Mouse (Mus musculus): ENCODE results near the gene Als2cr12. TPM values are rescaled to one million over a fixed set of nuclear protein-coding genes. Genes with fewer than 3 reads are reported as not detected.
"Not testable (repeated sequence)": the region's sequence is repeated elsewhere in the genome, so short reads cannot be mapped to it uniquely, and the experiment has no call there.

Gene Als2cr12
- polyA plus RNA-seq (2015; fragmentation: Nextera tagmentation; extraction: Ambion mirVana) = not detected in 2 replicates

DNA sequence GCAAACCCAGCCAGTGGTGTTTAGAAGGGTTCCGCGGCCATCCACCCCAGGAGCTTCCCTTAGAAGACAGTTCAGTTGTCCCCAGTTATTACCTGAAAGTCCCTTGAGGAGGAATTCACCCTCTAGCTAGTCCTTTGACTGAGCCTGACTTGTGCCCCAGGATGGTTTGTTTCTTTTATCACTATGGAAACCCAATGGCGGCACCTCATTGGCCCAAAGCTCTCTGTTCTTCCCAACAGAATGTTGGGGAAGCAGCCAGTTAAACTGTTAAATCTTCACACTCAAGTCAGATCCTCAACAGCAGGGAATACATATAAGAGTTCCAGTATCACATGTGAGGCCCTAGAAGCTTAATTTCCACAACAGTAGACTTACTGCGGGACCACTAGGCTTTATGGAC is at the start of gene Als2cr12:
TSS of gene Als2cr12 (minus strand) at position 180 of the 400 bp plus-strand sequence.
- not testable (repeated sequence) for H3K4me1 ChIP-seq (replicated peaks); H3K9ac ChIP-seq (replicated peaks); H3K27me3 ChIP-seq; H3K4me2 ChIP-seq (replicated peaks); H3K36me3 ChIP-seq; H3K27ac ChIP-seq; H3K9me3 ChIP-seq; H3K4me3 ChIP-seq (replicated peaks); ATAC-seq
- 86% methylated on average over 4 of the region's 4 CpGs for WGBS

GRCm38 (mm10) chr1:58744645-58745044 is 48.9 kb upstream of the Als2cr12 start:
- Histone ChIP-seq H3K36me3 (peaks cover 47% of the 10 kb centered on the region), H3K9ac (replicated peaks) (no peak overlapping the region), H3K9me3 (no peaks in the 10 kb centered on the region), H3K4me2 (replicated peaks) (no peak overlapping the region), H3K4me3 (replicated peaks) (no peak overlapping the region), H3K27ac (no peak overlapping the region), H3K4me1 (replicated peaks) (no peaks in the 10 kb centered on the region), H3K27me3 (no peaks in the 10 kb centered on the region)
- WGBS = 92% methylated on average over 7 of the region's 7 CpGs
- no peak for ATAC-seq

DNA sequence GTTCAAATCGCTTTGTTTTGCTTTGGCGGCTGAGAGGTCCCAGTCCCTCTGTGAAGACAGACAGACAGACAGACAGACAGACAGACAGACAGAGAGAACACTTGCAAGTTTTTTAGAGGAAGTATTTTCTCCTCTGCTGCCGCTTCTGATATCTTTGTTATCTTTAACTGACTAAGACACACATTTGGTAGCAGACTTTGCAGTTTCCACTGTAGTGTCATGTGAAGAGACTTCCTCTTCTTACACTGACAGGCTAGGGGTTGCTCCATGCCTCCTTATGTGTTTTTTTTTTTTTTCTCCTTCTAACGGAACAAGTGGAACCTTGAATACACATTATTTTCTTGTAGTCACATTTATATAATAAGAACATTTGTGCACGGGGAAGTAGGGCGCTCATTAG is 47.5 kb upstream of the Als2cr12 start:
- no peaks in the 10 kb centered on the region for H3K4me1 ChIP-seq (replicated peaks)
- 91% methylated on average over 6 of the region's 6 CpGs for WGBS

GRCm38 (mm10) chr1:58742571-58743021 is 46.8 kb upstream of the Als2cr12 start:
- Histone ChIP-seq H3K27me3 (no peaks in the 10 kb centered on the region), H3K36me3 (peaks cover 36% of the 10 kb centered on the region), H3K4me1 (replicated peaks) (no peaks in the 10 kb centered on the region), H3K4me3 (replicated peaks) (no peak overlapping the region), H3K9ac (replicated peaks) (no peak overlapping the region), H3K4me2 (replicated peaks) (no peak overlapping the region), H3K9me3 (no peaks in the 10 kb centered on the region), H3K27ac (no peak overlapping the region)
- 91% methylated on average over 5 of the region's 5 CpGs for WGBS
- no peak for ATAC-seq

More for the DNA sequence above, 47.5 kb upstream of the Als2cr12 start:
- Histone ChIP-seq H3K27ac (no peak overlapping the region), H3K4me3 (replicated peaks) (no peak overlapping the region), H3K9me3 (no peaks in the 10 kb centered on the region), H3K9ac (replicated peaks) (no peak overlapping the region), H3K36me3 (peaks cover 39% of the 10 kb centered on the region), H3K27me3 (no peaks in the 10 kb centered on the region), H3K4me2 (replicated peaks) (no peak overlapping the region)
- ATAC-seq = no peak

DNA sequence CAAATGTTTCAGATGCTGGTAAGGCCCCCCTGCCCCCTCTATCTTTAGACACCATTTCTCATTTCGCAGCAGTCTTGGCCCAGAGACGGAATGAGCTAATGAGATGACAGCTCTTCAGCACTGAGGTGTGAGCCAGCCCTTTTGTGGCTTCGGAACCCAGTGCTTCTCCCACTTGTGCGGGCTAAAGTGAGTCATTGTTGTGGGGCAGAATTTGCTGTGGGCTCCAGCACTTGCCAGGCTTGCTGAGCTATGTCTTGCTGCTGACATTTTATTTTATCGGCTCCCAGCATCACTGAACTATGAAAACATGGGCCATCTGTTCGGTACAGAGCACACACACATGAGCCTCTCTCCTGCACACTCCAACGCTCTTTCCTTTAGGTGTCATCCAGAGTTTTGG is 43.7 kb upstream of the Als2cr12 start:
- 94% methylated on average over 7 of the region's 7 CpGs for WGBS
- H3K4me1 ChIP-seq (replicated peaks) = no peaks in the 10 kb centered on the region
- H3K36me3 ChIP-seq = peaks cover 32% of the 10 kb centered on the region
- no peak overlapping the region for H3K4me2 ChIP-seq (replicated peaks)
- H3K9ac ChIP-seq (replicated peaks) = no peak overlapping the region
- no peak overlapping the region for H3K27ac ChIP-seq
- no peaks in the 10 kb centered on the region for H3K9me3 ChIP-seq
- H3K4me3 ChIP-seq (replicated peaks) = no peak overlapping the region
- H3K27me3 ChIP-seq = no peaks in the 10 kb centered on the region
- no peak for ATAC-seq

DNA sequence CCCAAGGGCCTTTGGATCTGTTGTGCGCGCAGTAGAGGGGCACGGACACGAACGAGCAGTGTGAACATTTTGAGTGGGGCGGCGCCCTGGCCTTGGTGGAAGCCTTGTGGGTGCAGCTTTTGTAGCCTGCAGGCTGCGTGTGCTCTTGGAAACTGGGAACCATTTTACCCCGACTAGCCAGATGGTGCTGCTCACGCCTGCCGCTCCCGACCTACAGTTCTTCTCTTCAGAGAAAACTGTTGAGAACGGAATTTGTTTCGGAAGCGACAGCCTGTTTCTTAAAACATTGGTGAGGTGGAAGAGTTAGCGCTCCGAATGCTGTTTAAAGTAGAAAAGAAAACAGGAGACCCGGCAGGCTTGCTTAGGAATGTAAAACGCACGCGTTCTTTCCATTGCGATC is 41.2 kb upstream of the Als2cr12 start:
- no peak overlapping the region for H3K9ac ChIP-seq (replicated peaks)
- H3K4me2 ChIP-seq (replicated peaks) = no peak overlapping the region
- no peak overlapping the region for H3K27ac ChIP-seq
- H3K4me1 ChIP-seq (replicated peaks) = no peaks in the 10 kb centered on the region
- no peaks in the 10 kb centered on the region for H3K27me3 ChIP-seq
- no peak for ATAC-seq
- no peaks in the 10 kb centered on the region for H3K9me3 ChIP-seq
- H3K4me3 ChIP-seq (replicated peaks) = no peak overlapping the region
- WGBS = 97% methylated on average over 22 of the region's 22 CpGs
- H3K36me3 ChIP-seq = peaks cover 27% of the 10 kb centered on the region

GRCm38 (mm10) chr1:58735962-58736361 is 40.2 kb upstream of the Als2cr12 start:
- no peaks in the 10 kb centered on the region for H3K27me3 ChIP-seq
- WGBS = 93% methylated on average over 7 of the region's 7 CpGs

DNA sequence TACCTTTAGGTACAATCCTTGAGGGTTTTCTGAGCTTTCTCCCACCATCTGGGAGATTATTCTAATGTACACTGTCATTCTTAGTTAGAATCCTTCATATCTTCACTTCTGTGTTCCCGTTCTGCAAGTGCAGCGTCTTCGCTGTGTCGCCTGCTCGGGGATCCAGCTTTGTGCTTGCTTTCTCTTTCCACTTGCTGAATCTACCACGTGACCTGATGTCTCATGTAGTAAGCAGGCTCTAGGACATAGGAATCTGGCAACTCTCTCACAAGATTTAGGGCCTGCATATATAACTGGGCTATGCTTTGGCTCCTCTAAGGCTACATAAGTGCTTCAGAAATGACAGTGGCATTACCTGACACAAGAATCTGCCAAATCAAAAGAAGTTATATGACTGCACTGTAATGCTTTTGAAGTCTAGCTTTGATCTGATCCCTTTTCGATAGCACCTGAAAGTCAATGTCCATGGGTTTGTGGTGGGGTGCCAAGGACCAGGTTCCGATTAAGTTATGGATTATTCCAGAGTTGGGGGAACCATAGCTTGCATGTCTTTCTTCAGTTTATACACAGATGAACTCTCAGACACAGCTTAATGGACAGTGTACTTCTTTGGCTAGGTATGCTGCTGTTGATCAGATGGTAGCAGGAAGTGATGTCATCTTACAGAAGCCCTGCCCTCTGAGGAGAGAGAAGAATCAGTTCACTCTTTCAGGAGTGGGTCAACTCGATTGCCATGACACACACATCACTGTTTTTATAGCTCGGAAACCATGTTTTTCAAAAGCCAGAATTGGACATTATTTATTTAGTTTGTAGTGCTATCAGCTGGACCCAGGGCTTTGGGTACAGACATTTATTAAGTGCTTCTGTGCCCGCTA is 38.5 kb upstream of the Als2cr12 start:
- no peak overlapping the region for H3K4me2 ChIP-seq (replicated peaks)
- no peak overlapping the region for H3K4me3 ChIP-seq (replicated peaks)
- H3K4me1 ChIP-seq (replicated peaks) = no peaks in the 10 kb centered on the region
- H3K9ac ChIP-seq (replicated peaks) = no peak overlapping the region
- no peak overlapping the region for H3K27ac ChIP-seq
- ATAC-seq = no peak
- peaks cover 30% of the 10 kb centered on the region; the same call in 1 of the 2 replicates for H3K36me3 ChIP-seq
- H3K9me3 ChIP-seq = no peaks in the 10 kb centered on the region
- WGBS = 94% methylated on average over 11 of the region's 11 CpGs
- no peaks in the 10 kb centered on the region for H3K27me3 ChIP-seq

More at GRCm38 (mm10) chr1:58735962-58736361, 40.2 kb upstream of the Als2cr12 start:
- ATAC-seq = no peak
- Histone ChIP-seq H3K4me2 (replicated peaks) (no peak overlapping the region), H3K9me3 (no peaks in the 10 kb centered on the region), H3K27ac (no peak overlapping the region), H3K9ac (replicated peaks) (no peak overlapping the region), H3K4me3 (replicated peaks) (no peak overlapping the region), H3K36me3 (peaks cover 25% of the 10 kb centered on the region), H3K4me1 (replicated peaks) (no peaks in the 10 kb centered on the region)

GRCm38 (mm10) chr1:58733636-58734035 is 37.8 kb upstream of the Als2cr12 start:
- no peak overlapping the region for H3K4me3 ChIP-seq (replicated peaks)
- H3K9ac ChIP-seq (replicated peaks) = no peak overlapping the region
- H3K4me1 ChIP-seq (replicated peaks) = no peaks in the 10 kb centered on the region
- no peaks in the 10 kb centered on the region for H3K27me3 ChIP-seq
- no peak overlapping the region for H3K4me2 ChIP-seq (replicated peaks)
- H3K9me3 ChIP-seq = no peaks in the 10 kb centered on the region
- H3K27ac ChIP-seq = no peak overlapping the region
- H3K36me3 ChIP-seq = peaks cover 31% of the 10 kb centered on the region; the same call in 1 of the 2 replicates
- WGBS = 95% methylated on average over 2 of the region's 2 CpGs
- no peak for ATAC-seq

GRCm38 (mm10) chr1:58728590-58728868 is 32.7 kb upstream of the Als2cr12 start:
- H3K27me3 ChIP-seq = no peaks in the 10 kb centered on the region
- no peak for ATAC-seq
- no peak overlapping the region for H3K9ac ChIP-seq (replicated peaks)
- no peak overlapping the region for H3K4me3 ChIP-seq (replicated peaks)
- no peaks in the 10 kb centered on the region for H3K4me1 ChIP-seq (replicated peaks)
- WGBS = over 99% methylated on average over 3 of the region's 3 CpGs
- H3K27ac ChIP-seq = no peak overlapping the region
- no peaks in the 10 kb centered on the region for H3K9me3 ChIP-seq
- H3K36me3 ChIP-seq = peaks cover 29% of the 10 kb centered on the region; the same call in 1 of the 2 replicates
- H3K4me2 ChIP-seq (replicated peaks) = no peak overlapping the region

DNA sequence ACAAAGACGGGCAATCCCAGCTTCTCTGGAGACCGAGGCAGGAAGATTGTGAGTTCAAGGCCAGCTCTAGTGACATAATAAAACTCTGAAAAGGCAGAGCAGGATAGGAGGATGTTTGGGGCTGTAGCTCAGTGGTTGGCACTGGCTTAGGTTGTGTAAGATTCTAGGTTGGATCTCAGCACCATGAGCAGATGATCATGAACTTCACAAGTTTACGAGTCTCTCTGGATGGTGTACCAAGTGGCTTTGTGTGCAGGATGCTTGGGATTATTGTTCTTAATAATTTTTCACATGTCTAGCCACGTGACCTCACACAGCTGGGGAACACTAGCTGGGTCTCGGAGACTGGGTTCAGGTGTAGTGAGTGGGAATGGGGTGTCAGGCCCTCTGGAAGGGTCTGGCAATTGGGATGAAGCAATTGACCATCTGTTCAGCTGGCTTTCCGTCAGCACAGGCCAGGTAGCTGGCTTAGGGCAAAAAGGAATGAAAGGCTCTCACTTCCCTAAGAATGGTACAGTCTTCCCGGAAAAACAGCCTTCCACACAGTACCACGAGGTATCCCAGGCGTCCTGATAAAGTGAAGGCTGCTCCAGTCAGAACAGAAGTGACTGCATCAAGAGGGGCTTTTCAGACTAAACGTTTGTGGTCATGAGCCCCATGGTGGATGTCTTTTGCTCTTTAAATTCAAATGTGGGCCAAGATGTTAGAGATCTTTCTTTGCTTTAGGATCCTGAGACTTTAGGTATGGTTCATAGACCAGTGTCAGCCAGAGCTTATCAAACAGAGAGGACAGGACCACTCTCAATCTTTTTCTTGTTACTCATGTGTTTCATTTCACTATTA is 32.2 kb upstream of the Als2cr12 start:
- Histone ChIP-seq H3K9ac (replicated peaks) (no peak overlapping the region), H3K27ac (no peak overlapping the region), H3K4me2 (replicated peaks) (no peak overlapping the region), H3K27me3 (no peaks in the 10 kb centered on the region), H3K4me3 (replicated peaks) (no peak overlapping the region), H3K9me3 (no peaks in the 10 kb centered on the region), H3K4me1 (replicated peaks) (0 out of 2 replicates have a peak, but pooled peaks cover 3% of the 10 kb centered on the region), H3K36me3 (peaks cover 29% of the 10 kb centered on the region; the same call in 1 of the 2 replicates)
- 93% methylated on average over 10 of the region's 10 CpGs for WGBS
- no peak for ATAC-seq
